Mouse (Mus musculus) G1E (cell line): ENCODE measurements around the gene Btbd11. TPM values are rescaled to one million over a fixed set of nuclear protein-coding genes. Genes with fewer than 3 reads are reported as not detected.

Source experiments
- ATAC-seq: 2 replicates; pipeline ENCODE4 v1.8.0; 2016; ENCODE audit warnings: mild to moderate bottlenecking; ENCODE audit not compliant: insufficient number of reproducible peaks, poor library complexity, low FRiP score, severe bottlenecking; ENCODE audit errors: extremely low read depth
- DNase-seq: peaks from one replicate; pipeline ENCODE4 v3.0.0; 2012; ENCODE audit warnings: low spot score
- H3K27me3 ChIP-seq: 2 replicates; pipeline ENCODE4 v1.6.1; 2012; ENCODE audit warnings: mild to moderate bottlenecking, low read length, inconsistent platforms; ENCODE audit not compliant: insufficient read depth
- H3K36me3 ChIP-seq: replicated peaks from 2 replicates; pipeline ENCODE3; 2012; ENCODE audit warnings: mild to moderate bottlenecking, inconsistent platforms
- H3K4me1 ChIP-seq: 2 replicates; pipeline ENCODE4 v1.6.1; 2012; ENCODE audit warnings: low read depth, low read length, inconsistent platforms, mixed read lengths; ENCODE audit not compliant: insufficient read depth
- H3K4me3 ChIP-seq: 2 replicates; pipeline ENCODE4 v1.5.1; 2012; ENCODE audit warnings: low read depth, mild to moderate bottlenecking, inconsistent platforms, low read length, moderate library complexity, mixed read lengths
- H3K9me3 ChIP-seq: replicated peaks from 2 replicates; pipeline ENCODE4 v1.6.1; 2012; ENCODE audit warnings: inconsistent platforms
- CTCF ChIP-seq: IDR thresholded peaks from 2 replicates; pipeline ENCODE4 v1.5.1; 2012; ENCODE audit warnings: low read depth, low read length, inconsistent platforms, mixed read lengths
- GATA1 ChIP-seq: IDR thresholded peaks from 2 replicates; pipeline ENCODE4 v1.6.1; 2012; ENCODE audit warnings: borderline replicate concordance, low read length, inconsistent platforms, mixed read lengths
- GATA2 ChIP-seq: IDR thresholded peaks from 2 replicates; pipeline ENCODE4 v1.6.1; 2012; ENCODE audit warnings: low read depth, low read length, inconsistent platforms, borderline replicate concordance
- POLR2AphosphoS5 ChIP-seq: IDR thresholded peaks from 2 replicates; pipeline ENCODE4 v1.6.1; 2012; ENCODE audit warnings: low read depth, low read length, inconsistent platforms; ENCODE audit not compliant: insufficient replicate concordance
- TAL1 ChIP-seq: conservative IDR thresholded peaks from 2 replicates; pipeline ENCODE4 v1.6.1; 2012; ENCODE audit warnings: low read depth, low read length, inconsistent platforms, mixed read lengths
- polyA plus RNA-seq: library from polyadenylated mRNA; stranded (reverse); fragments of >175 nt; gene quantifications from 2 replicates; pipeline ENCODE4 v1.2.3, GENCODE M21; 2012
- total RNA-seq, 2 experiments: library from RNA; stranded (forward) in 1 of 2; stranded (reverse) in 1 of 2; fragments of 200-1000 nt in 1 of 2; fragments of >200 nt in 1 of 2; fragmentation: Nextera tagmentation in 1 of 2; gene quantifications; 2 replicates each; pipeline ENCODE4 v1.2.3; 2014 to 2017

Gene Btbd11
- total and polyA plus RNA-seq, 3 experiments: 0.16 TPM; not detected in 2

DNA sequence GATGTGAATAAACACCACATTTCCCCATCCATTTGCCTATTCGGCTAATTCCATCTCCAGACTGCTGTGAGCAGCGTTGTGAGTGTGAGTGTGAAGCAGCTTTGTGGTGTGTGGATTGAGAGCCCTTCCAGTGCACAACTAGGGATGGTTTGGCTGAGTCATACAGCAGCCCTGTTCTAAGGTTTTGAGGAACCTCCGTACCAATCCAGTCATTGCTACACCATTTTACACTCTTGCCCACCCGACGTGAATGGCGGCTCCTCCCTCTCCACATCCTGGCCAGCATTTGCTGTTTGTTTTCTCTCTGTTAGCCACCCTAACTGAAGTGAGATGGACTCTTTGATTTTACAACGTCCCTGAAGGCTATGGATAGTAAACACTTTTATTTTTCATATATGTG lies 186.0 kb downstream of the Btbd11 start:
- TF ChIP-seq TAL1 (no peak), GATA2 (no peak), POLR2AphosphoS5 (no peak), GATA1 (no peak), CTCF (no peak)
- Histone ChIP-seq H3K4me3 (no peak overlapping the region), H3K9me3 (peaks cover 68% of the 10 kb centered on the region), H3K36me3 (no peaks in the 10 kb centered on the region), H3K4me1 (no peaks in the 10 kb centered on the region), H3K27me3 (no peaks in the 10 kb centered on the region)
- ATAC-seq (no peak), DNase-seq (no peak)

DNA sequence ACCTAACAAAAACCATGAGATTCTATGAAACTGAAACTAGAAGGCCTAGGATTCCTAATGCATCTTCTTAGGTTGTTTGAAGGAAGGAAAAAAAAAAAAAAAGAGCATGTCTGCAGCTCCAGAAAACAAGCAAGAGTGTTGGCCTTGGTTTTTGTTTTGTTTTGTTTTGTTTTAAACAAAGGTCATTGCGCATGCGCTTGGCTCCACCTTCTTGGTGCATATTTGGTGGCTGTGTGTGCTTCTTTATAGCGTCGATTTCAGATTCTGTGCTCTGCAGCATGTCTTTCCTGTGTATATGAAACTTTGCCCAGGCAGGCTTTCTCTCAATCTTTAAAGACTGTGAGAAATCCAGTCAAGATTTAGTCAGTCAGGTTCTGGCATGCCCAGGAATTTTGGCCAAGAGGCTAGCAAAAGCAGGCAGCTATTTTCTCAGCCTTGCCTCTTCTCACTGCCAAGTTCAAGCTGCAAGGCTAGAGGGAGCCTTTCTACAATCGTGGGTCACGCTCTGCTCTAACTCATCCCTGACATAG lies 191.3 kb downstream of the Btbd11 start:
- H3K9me3 ChIP-seq: peaks cover 59% of the 10 kb centered on the region
- no peak for ATAC-seq
- H3K36me3 ChIP-seq: no peaks in the 10 kb centered on the region
- H3K4me3 ChIP-seq: no peak overlapping the region
- DNase-seq: no peak
- H3K27me3 ChIP-seq: no peaks in the 10 kb centered on the region
- H3K4me1 ChIP-seq: no peaks in the 10 kb centered on the region
- no peak for TF ChIP-seq GATA1
- TF ChIP-seq POLR2AphosphoS5: no peak
- TF ChIP-seq CTCF: no peak
- no peak for TF ChIP-seq GATA2
- TF ChIP-seq TAL1: no peak

DNA sequence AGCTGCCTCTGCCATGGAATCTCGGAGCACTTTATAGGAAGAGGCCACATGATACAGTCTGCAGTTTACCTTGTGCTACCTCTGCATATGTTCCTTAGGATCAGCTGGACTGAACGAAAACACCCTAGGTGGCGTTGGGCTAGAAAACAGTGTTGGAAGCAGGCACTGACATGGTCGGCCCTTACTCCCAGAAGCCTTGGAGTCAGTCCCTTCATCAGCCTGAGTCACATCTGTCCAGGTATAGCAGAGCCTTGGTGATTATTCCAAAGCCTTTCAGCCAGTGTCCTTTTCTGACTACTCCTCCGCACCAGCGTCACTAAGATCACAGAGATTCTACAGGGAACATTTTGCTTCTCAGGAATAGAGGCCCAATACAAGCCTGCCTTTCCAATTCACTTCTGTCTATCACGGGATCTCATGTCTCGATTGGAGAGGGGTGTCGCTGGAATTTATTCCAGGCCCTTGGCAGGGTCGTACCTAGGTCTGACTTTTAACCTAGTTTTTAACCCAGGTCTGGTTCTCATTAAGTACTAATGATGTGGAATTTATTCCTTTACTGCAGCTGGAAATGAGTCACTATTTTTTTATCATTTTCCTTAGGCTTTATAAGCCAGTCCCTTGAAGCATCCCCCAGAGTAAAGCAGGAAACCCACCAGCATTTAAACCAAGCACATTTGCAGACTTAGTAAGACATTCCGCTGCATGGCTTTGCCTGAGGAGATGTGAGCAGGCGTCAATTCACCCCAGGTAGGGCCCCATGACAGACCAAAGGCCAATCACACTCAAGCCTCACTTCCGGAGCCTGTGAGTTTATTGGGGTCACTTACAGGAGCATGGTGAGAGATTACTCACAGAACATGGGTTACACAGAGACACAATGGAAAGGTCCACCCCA lies 192.2 kb downstream of the Btbd11 start:
- H3K9me3 ChIP-seq: peaks cover 61% of the 10 kb centered on the region
- ATAC-seq: no peak
- no peak for DNase-seq
- H3K4me1 ChIP-seq: no peaks in the 10 kb centered on the region
- TF ChIP-seq POLR2AphosphoS5 (no peak), TAL1 (no peak), GATA2 (no peak), CTCF (no peak), GATA1 (no peak)
- H3K4me3 ChIP-seq: no peak overlapping the region
- H3K27me3 ChIP-seq: no peaks in the 10 kb centered on the region
- H3K36me3 ChIP-seq: no peaks in the 10 kb centered on the region

DNA sequence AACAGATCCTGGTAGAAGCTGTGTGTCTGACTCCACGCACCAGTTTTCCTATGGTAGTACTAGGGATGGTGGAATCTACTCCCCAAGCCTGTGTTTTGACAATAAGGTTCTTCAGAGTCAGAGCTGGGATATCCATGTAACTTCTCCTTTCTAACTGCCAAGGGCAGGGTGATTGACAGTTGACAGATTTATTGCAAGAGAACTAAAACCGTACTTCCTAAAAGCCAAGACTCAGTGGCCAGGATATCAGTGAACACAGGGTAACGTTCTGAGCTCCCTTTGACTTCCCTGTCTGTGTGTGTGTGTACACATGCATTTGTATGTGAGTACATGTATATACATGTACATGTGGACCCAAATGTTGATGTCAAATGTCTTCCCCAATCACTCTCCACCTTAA lies 201.1 kb downstream of the Btbd11 start:
- no peaks in the 10 kb centered on the region for H3K36me3 ChIP-seq
- DNase-seq: no peak
- no peaks in the 10 kb centered on the region for H3K27me3 ChIP-seq
- no peak for TF ChIP-seq CTCF
- no peak for TF ChIP-seq TAL1
- no peak for TF ChIP-seq GATA2
- no peak for TF ChIP-seq GATA1
- TF ChIP-seq POLR2AphosphoS5: no peak
- no peaks in the 10 kb centered on the region for H3K4me1 ChIP-seq
- no peak for ATAC-seq
- H3K4me3 ChIP-seq: no peak overlapping the region
- peaks cover 68% of the 10 kb centered on the region for H3K9me3 ChIP-seq

DNA sequence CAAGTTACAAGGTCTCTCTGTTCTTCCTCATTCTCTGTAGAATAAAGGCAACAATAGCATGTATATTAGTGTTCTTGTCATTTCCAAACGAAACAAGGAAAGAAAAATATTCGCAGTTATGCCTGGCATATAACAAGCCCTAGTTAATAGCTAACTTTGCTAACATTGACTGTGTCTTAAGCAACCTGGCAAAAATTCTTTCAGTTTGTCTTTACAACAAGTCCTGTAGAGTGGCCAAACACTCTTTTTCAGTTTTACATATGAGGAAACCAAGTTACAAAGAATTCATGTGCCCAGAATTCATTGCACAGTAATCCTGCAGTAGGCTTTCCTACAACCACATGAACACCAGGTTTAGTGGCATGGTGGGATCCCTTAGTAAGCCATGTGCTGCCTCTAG lies 203.4 kb downstream of the Btbd11 start:
- H3K4me1 ChIP-seq: no peaks in the 10 kb centered on the region
- TF ChIP-seq CTCF (no peak), POLR2AphosphoS5 (no peak), GATA2 (no peak), TAL1 (no peak)
- H3K27me3 ChIP-seq: no peaks in the 10 kb centered on the region
- no peak for DNase-seq
- H3K36me3 ChIP-seq: no peaks in the 10 kb centered on the region
- ATAC-seq: no peak
- no peak overlapping the region for H3K4me3 ChIP-seq
- H3K9me3 ChIP-seq: peaks cover 70% of the 10 kb centered on the region

DNA sequence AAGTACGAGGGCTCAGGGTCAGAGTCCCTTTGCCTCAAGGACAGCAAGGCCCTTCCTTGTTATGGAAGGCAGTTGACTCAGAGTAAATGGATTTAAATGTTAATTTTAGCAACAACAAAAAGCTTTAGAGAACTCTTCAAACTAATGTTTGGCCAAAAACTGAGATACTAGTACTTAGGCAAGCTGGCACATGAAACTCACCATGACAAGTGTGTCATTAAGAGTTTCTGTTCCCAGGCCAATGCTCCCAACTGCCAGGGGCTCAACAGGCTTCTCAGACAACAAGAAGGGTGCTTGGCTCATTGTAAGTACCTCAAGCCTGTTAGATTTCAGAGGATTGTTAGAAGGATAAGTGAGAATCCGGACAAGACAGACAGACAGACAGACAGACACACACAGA lies 204.7 kb downstream of the Btbd11 start:
- DNase-seq (no peak), ATAC-seq (no peak)
- Histone ChIP-seq H3K36me3 (no peaks in the 10 kb centered on the region), H3K4me3 (no peak overlapping the region), H3K4me1 (no peaks in the 10 kb centered on the region), H3K9me3 (peaks cover 74% of the 10 kb centered on the region), H3K27me3 (no peaks in the 10 kb centered on the region)
- TF ChIP-seq GATA2: no peak
- TF ChIP-seq GATA1: no peak
- no peak for TF ChIP-seq TAL1
- no peak for TF ChIP-seq POLR2AphosphoS5
- TF ChIP-seq CTCF: no peak
